Mouse (Mus musculus) testis, adult 2 months (tissue): ENCODE data around the gene Tmem254c.
"Not testable (repeated sequence)": the region's sequence is repeated elsewhere in the genome, so short reads cannot be mapped to it uniquely, and the experiment has no call there.

Experiments used
- CTCF ChIP-seq: fragments of 200-500 bp; IDR thresholded peaks from 2 replicates; pipeline ENCODE4 v1.5.1; 2012; ENCODE audit warnings: low read depth, mild to moderate bottlenecking, inconsistent platforms, low read length, moderate library complexity; ENCODE audit not compliant: control insufficient read depth, insufficient read depth, insufficient replicate concordance
- POLR2A ChIP-seq: fragments of 200-500 bp; IDR thresholded peaks from 2 replicates; pipeline ENCODE4 v1.6.1; 2012; ENCODE audit warnings: low read depth, mild to moderate bottlenecking, inconsistent platforms, low read length, moderate library complexity; ENCODE audit not compliant: control insufficient read depth

DNA sequence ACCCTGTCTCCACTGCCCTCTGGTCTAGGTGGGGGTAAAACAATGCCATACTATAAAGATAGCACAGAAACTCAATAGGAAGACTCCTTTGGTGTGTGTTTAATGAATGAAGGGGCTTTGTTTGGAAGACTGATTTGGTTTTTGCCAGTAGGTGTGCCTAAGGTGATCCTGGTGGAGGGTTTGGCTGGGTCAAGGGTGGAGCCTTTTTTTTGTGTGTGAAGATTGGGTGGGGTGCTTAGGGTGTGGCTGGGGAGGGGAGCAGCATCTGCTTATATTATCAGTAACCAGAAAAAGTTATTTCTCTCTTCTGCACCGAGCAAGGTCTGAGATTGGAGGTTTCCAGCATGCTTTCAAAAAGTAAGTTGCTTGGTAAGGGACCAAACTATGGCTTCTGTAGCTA is 14.8 kb upstream of the Tmem254c start, which contains the start of gene Cphx3:
- not testable (repeated sequence) for TF ChIP-seq CTCF, POLR2A
